Mouse (Mus musculus) brown adipose tissue, adult 24 weeks (tissue): ENCODE results near the gene Samd10. TPM values are rescaled to one million over a fixed set of nuclear protein-coding genes. Genes with fewer than 3 reads are reported as not detected.

Experiments used
- polyA plus RNA-seq: library from polyadenylated mRNA; stranded (reverse); fragments of >200 nt; gene quantifications from 2 replicates; pipeline ENCODE4 v1.2.4, GENCODE M21; 2012; ENCODE audit not compliant: missing spikeins, insufficient read depth, insufficient read length

The Samd10 gene
- polyA plus RNA-seq, 1 experiment: 0.63 TPM

Other genes starting within 250 kb of the Samd10 start
- 12.4 TPM in 2 replicates for gene Zgpat, start 234.3 kb downstream of the Samd10 start, polyA plus RNA-seq
- gene Arfrp1, start 233.8 kb downstream of the Samd10 start, polyA plus RNA-seq: 40.7 and 53.9 TPM in 2 replicates
- gene Lime1, start 219.1 kb downstream of the Samd10 start, polyA plus RNA-seq: 3.0 and 6.1 TPM in 2 replicates
- 5.5 and 6.6 TPM in 2 replicates for gene Zbtb46, start 139.8 kb downstream of the Samd10 start, polyA plus RNA-seq
- gene Abhd16b, start 106.0 kb downstream of the Samd10 start, polyA plus RNA-seq: not detected in 2 replicates
- gene Tpd52l2, start 102.1 kb downstream of the Samd10 start, polyA plus RNA-seq: 88.5 and 109 TPM in 2 replicates
- 30.8 and 38.6 TPM in 2 replicates for gene Dnajc5, start 78.7 kb downstream of the Samd10 start, polyA plus RNA-seq
- 26.8 and 26.9 TPM in 2 replicates for gene Uckl1, start 14.3 kb downstream of the Samd10 start, polyA plus RNA-seq
- 23.2 and 23.7 TPM in 2 replicates for gene Prpf6, start 7.3 kb downstream of the Samd10 start, polyA plus RNA-seq
- 5.1 TPM in 2 replicates for gene Zfp512b, start 6.4 kb downstream of the Samd10 start, polyA plus RNA-seq
- gene Gm29797, start 57.8 kb upstream of the Samd10 start, polyA plus RNA-seq: not detected in 2 replicates
- 12.8 and 22.2 TPM in 2 replicates for gene Sox18, start 72.4 kb upstream of the Samd10 start, polyA plus RNA-seq
- gene Tcea2, start 81.1 kb upstream of the Samd10 start, polyA plus RNA-seq: 3.2 and 3.4 TPM in 2 replicates
- 27.0 and 27.9 TPM in 2 replicates for gene Rgs19, start 94.8 kb upstream of the Samd10 start, polyA plus RNA-seq
- gene Lkaaear1, start 99.2 kb upstream of the Samd10 start, polyA plus RNA-seq: not detected in 2 replicates
- gene Oprl1, start 115.8 kb upstream of the Samd10 start, polyA plus RNA-seq: not detected in 2 replicates
- not detected in 2 replicates for gene Myt1, start 164.1 kb upstream of the Samd10 start, polyA plus RNA-seq
- 27.0 and 38.8 TPM in 2 replicates for gene Pcmtd2, start 238.6 kb upstream of the Samd10 start, polyA plus RNA-seq